Mouse (Mus musculus) embryonic facial prominence, embryonic 14.5 days (tissue): Measurements from ENCODE around the gene Edem3. TPM values are rescaled to one million over a fixed set of nuclear protein-coding genes. Genes with fewer than 3 reads are reported as not detected.
"Not testable (repeated sequence)": the region's sequence is repeated elsewhere in the genome, so short reads cannot be mapped to it uniquely, and the experiment has no call there.

Source experiments
- ATAC-seq: fragments of 200-750 bp; cut with Nextera tagmentation; 2 replicates; pipeline ENCODE4 v1.8.0; 2017; ENCODE audit warnings: low read depth, moderate number of reproducible peaks, moderate TSS enrichment
- DNase-seq: peaks from one replicate; pipeline ENCODE4 v3.0.0-alpha.2; 2015; ENCODE audit warnings: low spot score
- H3K27ac ChIP-seq: fragments of 300-500 bp; sonication (generic); replicated peaks from 2 replicates; pipeline ENCODE4 v1.5.1; 2014; ENCODE audit warnings: low read depth, mild to moderate bottlenecking, low read length, moderate library complexity
- H3K27me3 ChIP-seq: fragments of 300-500 bp; sonication (generic); replicated peaks from 2 replicates; pipeline ENCODE4 v1.6.1; 2014; ENCODE audit warnings: low read length; ENCODE audit not compliant: control insufficient read depth, insufficient read depth
- H3K36me3 ChIP-seq: fragments of 300-500 bp; sonication (generic); 2 replicates; pipeline ENCODE4 v1.6.1; 2014; ENCODE audit warnings: low read length, mixed read lengths; ENCODE audit not compliant: control insufficient read depth, insufficient read depth
- H3K4me1 ChIP-seq: fragments of 300-500 bp; sonication (generic); 2 replicates; pipeline ENCODE4 v1.6.1; 2014; ENCODE audit warnings: antibody characterized with exemption, low read length; ENCODE audit not compliant: control insufficient read depth, insufficient read depth
- H3K4me2 ChIP-seq: fragments of 300-500 bp; sonication (generic); 2 replicates; pipeline ENCODE4 v1.6.1; 2014; ENCODE audit warnings: low read depth, mild to moderate bottlenecking, low read length, moderate library complexity, mixed read lengths
- H3K4me3 ChIP-seq: fragments of 300-500 bp; sonication (generic); 2 replicates; pipeline ENCODE4 v1.5.1; 2014; ENCODE audit warnings: low read depth, mild to moderate bottlenecking, low read length
- H3K9ac ChIP-seq: fragments of 300-500 bp; sonication (generic); 2 replicates; pipeline ENCODE4 v1.6.1; 2014; ENCODE audit warnings: low read depth, mild to moderate bottlenecking, low read length, moderate library complexity, mixed read lengths
- H3K9me3 ChIP-seq: fragments of 300-500 bp; sonication (generic); 2 replicates; pipeline ENCODE4 v1.6.1; 2016; ENCODE audit warnings: low read length; ENCODE audit not compliant: control insufficient read depth
- WGBS: fragments of 180-500 bp; shearing (Covaris S2); extraction: QIAGEN DNeasy Blood & Tissue Kit; methylation state at CpG from one replicate; pipeline ENCODE4 v1.1.7; 2014; 5-methylcytosine and 5-hydroxymethylcytosine counted together
- polyA plus RNA-seq: library from polyadenylated mRNA; unstranded; fragments of >200 nt; fragmentation: Nextera tagmentation; extraction: Ambion mirVana; gene quantifications from 2 replicates; pipeline ENCODE4 v1.2.1, GENCODE M21; 2014

The Edem3 gene
- polyA plus RNA-seq, 1 experiment from 2014 or later = 31.7 TPM

DNA sequence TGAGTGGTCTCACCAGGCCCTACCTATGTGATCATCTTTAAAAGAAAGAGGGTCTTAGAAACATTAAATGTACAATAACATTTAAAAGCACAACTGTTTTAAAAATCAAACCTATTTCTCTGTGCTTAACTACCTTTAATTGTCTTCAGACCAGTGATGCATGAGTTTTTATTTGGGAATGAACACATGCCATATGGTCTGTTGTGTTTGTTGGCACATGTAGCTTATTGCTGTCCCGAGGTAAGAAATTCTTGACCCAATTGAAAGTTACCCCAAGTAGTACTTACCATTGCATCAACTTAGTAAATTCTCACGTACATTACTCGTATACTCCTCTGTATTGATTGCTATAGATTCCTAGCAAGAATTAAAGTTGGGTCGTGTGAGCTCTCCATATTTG, 80.1 kb downstream of the Edem3 start:
- no peak overlapping the region for H3K9ac ChIP-seq
- DNase-seq (no peak), ATAC-seq (no peak)
- H3K4me2 ChIP-seq = no peak overlapping the region
- WGBS = 86% methylated on average over 4 of the region's 4 CpGs
- no peaks in the 10 kb centered on the region for H3K36me3 ChIP-seq
- no peaks in the 10 kb centered on the region for H3K4me1 ChIP-seq
- H3K27me3 ChIP-seq = no peaks in the 10 kb centered on the region
- H3K27ac ChIP-seq = no peak overlapping the region
- peaks cover 16% of the 10 kb centered on the region for H3K9me3 ChIP-seq
- no peak overlapping the region for H3K4me3 ChIP-seq

DNA sequence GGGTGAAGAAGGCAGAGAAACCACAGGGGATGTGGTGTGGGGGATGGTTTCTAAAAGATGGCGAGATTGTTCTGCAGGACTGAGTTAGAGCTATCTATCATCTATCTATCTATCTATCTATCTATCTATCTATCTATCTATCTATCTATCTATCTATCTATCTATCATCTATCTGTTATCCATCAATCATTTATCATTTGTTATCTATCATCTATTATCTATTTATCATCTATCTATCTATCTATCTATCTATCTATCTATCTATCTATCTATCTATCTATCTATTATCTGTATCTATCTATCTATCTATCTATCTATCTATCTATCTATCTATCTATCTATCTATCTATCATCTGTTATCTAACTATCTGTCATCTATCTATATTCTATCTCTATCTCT, 85.2 kb downstream of the Edem3 start:
- not testable (repeated sequence) for H3K27me3 ChIP-seq, H3K4me1 ChIP-seq, H3K27ac ChIP-seq, DNase-seq, H3K36me3 ChIP-seq, H3K9me3 ChIP-seq, ATAC-seq, H3K9ac ChIP-seq, H3K4me2 ChIP-seq, H3K4me3 ChIP-seq
- WGBS = 100% methylated on average over 1 of the region's 1 CpGs

DNA sequence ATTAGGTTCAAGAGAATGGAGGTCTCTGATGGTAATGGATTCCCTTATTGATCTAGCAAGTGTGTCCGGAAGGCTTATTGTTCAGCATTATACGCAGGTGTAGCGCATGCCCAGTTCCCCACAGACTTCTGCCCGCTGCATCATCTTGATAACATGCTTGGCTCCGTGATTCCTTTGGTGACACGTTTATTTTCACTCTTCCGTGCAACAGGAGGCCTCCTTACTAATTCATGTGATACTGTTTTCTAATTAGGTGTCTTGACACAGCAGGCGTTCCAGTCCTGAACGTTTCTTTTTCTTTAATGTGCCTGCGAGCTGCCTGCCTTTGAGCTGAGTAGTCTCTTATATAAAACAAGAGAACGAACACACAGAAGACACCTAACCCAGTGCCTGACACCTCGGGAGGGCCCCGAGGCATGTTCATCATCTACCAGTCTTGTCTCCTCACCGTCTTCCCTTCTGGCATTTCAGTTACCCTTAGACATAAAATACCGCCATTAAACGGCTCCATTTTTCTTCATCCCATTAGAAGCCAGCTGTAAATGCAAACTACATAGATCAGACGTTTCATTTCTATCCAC, 90.2 kb downstream of the Edem3 start:
- Histone ChIP-seq H3K4me1 (no peaks in the 10 kb centered on the region), H3K4me2 (no peak overlapping the region), H3K36me3 (no peaks in the 10 kb centered on the region), H3K4me3 (no peak overlapping the region), H3K27ac (no peak overlapping the region), H3K27me3 (no peaks in the 10 kb centered on the region), H3K9me3 (no peaks in the 10 kb centered on the region), H3K9ac (no peak overlapping the region)
- 79% methylated on average over 17 of the region's 17 CpGs for WGBS
- no peak for DNase-seq
- no peak for ATAC-seq

GRCm38 (mm10) chr1:151845926-151846782, 91.0 kb downstream of the Edem3 start:
- WGBS = 57% methylated on average over 19 of the region's 19 CpGs
- ATAC-seq = 0 out of 2 replicates have a peak, but pooled peaks have one; percentile 44
- DNase-seq = no peak

DNA sequence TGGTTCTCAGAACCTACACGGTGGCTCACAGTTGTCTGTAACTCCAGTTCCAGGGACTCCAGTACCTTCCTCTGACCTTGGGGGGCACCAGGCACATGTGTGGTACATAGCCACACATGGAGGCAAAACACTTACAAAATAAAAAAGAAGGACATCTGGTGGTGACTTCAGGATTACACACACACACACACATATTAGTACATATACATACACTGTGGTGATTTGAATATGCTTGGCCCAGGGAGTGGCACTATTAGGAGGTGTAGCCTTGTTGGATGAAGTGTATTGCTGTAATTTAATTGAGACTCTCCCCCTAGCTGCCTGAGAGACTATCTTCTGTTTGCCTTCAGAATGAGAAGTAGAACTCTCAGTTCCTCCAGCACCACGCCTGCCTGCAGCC, 93.1 kb downstream of the Edem3 start:
- WGBS = 95% methylated on average over 2 of the region's 2 CpGs
- no peaks in the 10 kb centered on the region for H3K27me3 ChIP-seq
- no peaks in the 10 kb centered on the region for H3K9me3 ChIP-seq
- DNase-seq = no peak
- H3K36me3 ChIP-seq = no peaks in the 10 kb centered on the region
- H3K4me1 ChIP-seq = no peaks in the 10 kb centered on the region
- H3K27ac ChIP-seq = no peak overlapping the region
- H3K4me3 ChIP-seq = no peak overlapping the region
- no peak overlapping the region for H3K4me2 ChIP-seq
- H3K9ac ChIP-seq = no peak overlapping the region
- ATAC-seq = no peak

More at GRCm38 (mm10) chr1:151845926-151846782, 91.0 kb downstream of the Edem3 start:
- Histone ChIP-seq H3K27me3 (no peaks in the 10 kb centered on the region), H3K4me1 (no peaks in the 10 kb centered on the region), H3K4me2 (no peak overlapping the region), H3K27ac (no peak overlapping the region), H3K4me3 (no peak overlapping the region), H3K9ac (no peak overlapping the region), H3K9me3 (no peaks in the 10 kb centered on the region), H3K36me3 (no peaks in the 10 kb centered on the region)

DNA sequence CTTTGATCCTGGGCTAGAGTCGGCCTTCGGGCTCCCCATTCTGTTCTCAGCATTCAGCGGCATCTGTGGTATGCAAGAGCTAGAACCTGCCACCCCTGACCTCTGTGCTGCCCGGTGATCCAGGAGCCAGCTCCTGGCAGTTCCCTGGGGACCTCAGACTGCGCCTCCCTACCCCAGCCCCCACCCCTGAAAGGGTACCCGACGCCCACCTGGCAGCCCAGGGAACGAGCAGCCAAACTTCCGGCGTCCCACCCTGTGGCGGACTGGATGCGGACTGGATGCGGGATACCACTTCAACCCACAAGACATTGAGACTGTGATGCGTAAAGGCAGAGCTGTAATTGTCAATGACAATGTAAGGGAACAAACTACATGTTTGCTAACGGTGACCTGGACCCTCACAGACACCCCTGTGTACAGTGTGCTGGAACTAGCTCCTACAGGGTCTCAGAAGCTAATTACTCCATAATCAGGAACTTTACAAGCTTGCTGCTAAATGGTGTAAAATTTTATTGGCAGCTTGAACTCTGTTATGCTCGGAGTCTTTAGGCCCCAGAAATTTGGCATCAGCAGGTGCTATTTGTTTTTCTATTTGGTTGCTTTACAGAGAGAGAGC, 94.9 kb downstream of the Edem3 start:
- Histone ChIP-seq H3K27ac (no peak overlapping the region), H3K4me1 (no peaks in the 10 kb centered on the region), H3K27me3 (no peaks in the 10 kb centered on the region), H3K4me3 (no peak overlapping the region), H3K9me3 (no peaks in the 10 kb centered on the region), H3K9ac (no peak overlapping the region), H3K36me3 (no peaks in the 10 kb centered on the region), H3K4me2 (no peak overlapping the region)
- no peak for DNase-seq
- 89% methylated on average over 16 of the region's 16 CpGs for WGBS
- ATAC-seq = no peak

- H3K27ac ChIP-seq = no peak overlapping the region
- DNase-seq = no peak
- no peak overlapping the region for H3K4me2 ChIP-seq
- no peak overlapping the region for H3K9ac ChIP-seq
- H3K4me3 ChIP-seq = no peak overlapping the region
- 85% methylated on average over 20 of the region's 20 CpGs for WGBS
- H3K36me3 ChIP-seq = no peaks in the 10 kb centered on the region
- H3K4me1 ChIP-seq = 0 out of 2 replicates have a peak, but pooled peaks cover 4% of the 10 kb centered on the region
- no peaks in the 10 kb centered on the region for H3K27me3 ChIP-seq
- no peaks in the 10 kb centered on the region for H3K9me3 ChIP-seq
- ATAC-seq = no peak
These were observed 96.1 kb downstream of the Edem3 start for GRCm38 (mm10) chr1:151851051-151851848.

- no peaks in the 10 kb centered on the region for H3K27me3 ChIP-seq
- no peak overlapping the region for H3K4me2 ChIP-seq
- 44% methylated on average over 3 of the region's 3 CpGs for WGBS
- no peak overlapping the region for H3K27ac ChIP-seq
- 0 out of 2 replicates have a peak, but pooled peaks cover 4% of the 10 kb centered on the region for H3K4me1 ChIP-seq
- no peaks in the 10 kb centered on the region for H3K9me3 ChIP-seq
- ATAC-seq (no peak), DNase-seq (no peak)
- H3K4me3 ChIP-seq = no peak overlapping the region
- no peaks in the 10 kb centered on the region for H3K36me3 ChIP-seq
- H3K9ac ChIP-seq = no peak overlapping the region
These were observed 96.8 kb downstream of the Edem3 start for GRCm38 (mm10) chr1:151851976-151852375.
